Comparison of ENCODE assay signal across 7 mouse cellular contexts in the genomic region with DNA sequence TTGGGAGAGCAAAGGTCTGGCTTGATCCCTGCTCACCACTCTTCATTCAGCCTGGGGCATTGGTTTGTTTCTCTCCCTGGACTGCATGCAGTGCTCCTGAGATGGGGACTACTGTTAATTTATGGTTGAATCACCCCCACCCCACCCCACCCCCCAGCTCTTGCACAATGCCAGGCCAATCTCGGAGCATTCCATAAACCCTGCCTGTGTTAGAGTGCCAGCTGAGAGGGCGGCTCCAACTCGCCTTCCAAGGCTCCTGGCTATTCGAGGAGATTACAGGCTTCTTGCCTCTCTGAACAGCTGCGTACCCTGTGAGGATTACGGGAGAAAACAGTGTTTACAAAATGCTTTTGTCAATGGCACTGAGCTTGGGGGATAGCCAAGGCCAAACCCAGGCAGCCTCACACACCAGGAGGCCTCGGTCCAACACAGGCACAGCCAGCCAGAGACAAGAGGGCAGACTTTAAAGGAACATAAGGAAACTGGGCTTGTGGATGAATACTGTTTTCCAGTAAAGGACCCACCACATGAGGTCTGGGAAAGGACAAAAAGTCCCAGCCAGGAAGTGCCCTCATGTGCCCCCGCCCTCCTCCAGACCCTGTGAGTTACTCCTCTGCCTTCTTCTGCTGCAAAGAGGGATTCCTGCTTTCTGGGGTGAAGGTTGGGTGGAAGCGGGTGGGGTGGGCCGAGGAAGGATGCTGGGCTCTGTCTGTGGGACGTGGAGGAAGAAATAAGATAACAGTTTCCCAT. TPM values are rescaled to one million over a fixed set of nuclear protein-coding genes. Genes with fewer than 3 reads are reported as not detected.
DNase-seq lines count a peak whose midpoint lies in the region; ATAC-seq lines count a peak whose summit lies in the region.

No protein-coding gene starts in this region.

- no peaks in the 10 kb centered on the region for H3K9me3 ChIP-seq in forebrain, embryonic 10.5 days
- H3K9me3 ChIP-seq in limb, embryonic 12.5 days, result no peaks in the 10 kb centered on the region

- no peak overlapping the region; the same call in 1 of the 2 replicates for H3K9ac ChIP-seq in limb, embryonic 12.5 days (replicated peaks)

- H3K27ac ChIP-seq in forebrain, embryonic 10.5 days, result peak overlapping the region; percentile 80
- H3K27ac ChIP-seq in limb, embryonic 12.5 days, result peak overlapping the region; percentile 14

- 16% methylated on average over 11 of the region's 11 CpGs for whole genome bisulfite sequencing in forebrain, embryonic 10.5 days
- 37% methylated on average over 11 of the region's 11 CpGs for WGBS in limb, embryonic 12.5 days

- H3K36me3 ChIP-seq in forebrain, embryonic 10.5 days (replicated peaks), result no peaks in the 10 kb centered on the region
- H3K36me3 ChIP-seq in limb, embryonic 12.5 days, result no peaks in the 10 kb centered on the region

- H3K4me3 ChIP-seq in forebrain, embryonic 10.5 days, result peak overlapping the region; percentile 6; the same call in 1 of the 2 replicates
- H3K4me3 ChIP-seq in limb, embryonic 12.5 days (replicated peaks), result no peak overlapping the region

- H3K27me3 ChIP-seq in forebrain, embryonic 10.5 days (ENCODE audit: poor library complexity, severe bottlenecking), result peaks cover 8% of the 10 kb centered on the region; the same call in 1 of the 2 replicates
- peaks cover 10% of the 10 kb centered on the region; the same call in 1 of the 2 replicates for H3K27me3 ChIP-seq in limb, embryonic 12.5 days

- no peak for ATAC-seq in limb, embryonic 12.5 days (ENCODE audit: insufficient number of reproducible peaks, insufficient read depth, low FRiP score, low TSS enrichment, low read depth)
- ATAC-seq in granulocyte monocyte progenitor cell, adult 5-6 weeks (replicated peaks; ENCODE audit: poor library complexity, severe bottlenecking), result no peak

- DNase-seq in ovary, adult 18-20 months (ENCODE audit: low spot score), result peak; percentile 81
- no peak for DNase-seq in ovary, postnatal 14 days (ENCODE audit: low spot score)
- DNase-seq in forebrain, embryonic 10.5 days (ENCODE audit: extremely low spot score, low spot score), result peak; percentile 45
- DNase-seq in retina, postnatal 7 days (ENCODE audit: low read depth, low spot score), result peak; percentile 45
- no peak for DNase-seq in cerebellum, adult 11-12 months

- no peak overlapping the region for H3K4me2 ChIP-seq in limb, embryonic 12.5 days

- peaks cover 61% of the 10 kb centered on the region for H3K4me1 ChIP-seq in forebrain, embryonic 10.5 days
- peaks cover 52% of the 10 kb centered on the region for H3K4me1 ChIP-seq in limb, embryonic 12.5 days (replicated peaks)

RNA-seq across cellular contexts. Expression of a gene that starts 10.8 kb away (rescaled TPM):
- polyA plus RNA-seq in forebrain, embryonic 10.5 days (2016; fragmentation: Nextera tagmentation; extraction: Ambion mirVana), result 1.5 and 2.3 TPM in 2 replicates
- 3.4 and 4.8 TPM in 2 replicates for polyA plus RNA-seq in limb, embryonic 12.5 days (2016; fragmentation: Nextera tagmentation; extraction: Ambion mirVana)
- total RNA-seq in granulocyte monocyte progenitor cell, adult 5-6 weeks (2014; fragmentation: Nextera tagmentation), result not detected in 2 replicates
- total RNA-seq in granulocyte monocyte progenitor cell, adult 5-6 weeks (2017), result not detected in 2 replicates

RNA-seq across cellular contexts. Expression of a gene that starts 20.0 kb away (rescaled TPM):
- polyA plus RNA-seq in forebrain, embryonic 10.5 days (2016; fragmentation: Nextera tagmentation; extraction: Ambion mirVana), result 19.0 and 19.2 TPM in 2 replicates
- polyA plus RNA-seq in limb, embryonic 12.5 days (2016; fragmentation: Nextera tagmentation; extraction: Ambion mirVana), result 30.5 and 32.0 TPM in 2 replicates
- 29.7 and 34.6 TPM in 2 replicates for total RNA-seq in granulocyte monocyte progenitor cell, adult 5-6 weeks (2014; fragmentation: Nextera tagmentation)
- total RNA-seq in granulocyte monocyte progenitor cell, adult 5-6 weeks (2017), result 18.6 and 21.0 TPM in 2 replicates

RNA-seq across cellular contexts. Expression of a gene that starts 36.9 kb away (rescaled TPM):
- polyA plus RNA-seq in forebrain, embryonic 10.5 days (2016; fragmentation: Nextera tagmentation; extraction: Ambion mirVana), result 0.47 and 1.0 TPM in 2 replicates
- polyA plus RNA-seq in limb, embryonic 12.5 days (2016; fragmentation: Nextera tagmentation; extraction: Ambion mirVana), result 4.1 and 4.3 TPM in 2 replicates
- 85.3 and 107 TPM in 2 replicates for total RNA-seq in granulocyte monocyte progenitor cell, adult 5-6 weeks (2014; fragmentation: Nextera tagmentation)
- 36.0 and 44.8 TPM in 2 replicates for total RNA-seq in granulocyte monocyte progenitor cell, adult 5-6 weeks (2017)

RNA-seq across cellular contexts. Expression of a gene that starts 37.8 kb away (rescaled TPM):
- polyA plus RNA-seq in forebrain, embryonic 10.5 days (2016; fragmentation: Nextera tagmentation; extraction: Ambion mirVana), result 7.1 and 7.9 TPM in 2 replicates
- 8.8 and 9.4 TPM in 2 replicates for polyA plus RNA-seq in limb, embryonic 12.5 days (2016; fragmentation: Nextera tagmentation; extraction: Ambion mirVana)
- 2.2 and 4.8 TPM in 2 replicates for total RNA-seq in granulocyte monocyte progenitor cell, adult 5-6 weeks (2014; fragmentation: Nextera tagmentation)
- total RNA-seq in granulocyte monocyte progenitor cell, adult 5-6 weeks (2017), result 2.4 and 5.7 TPM in 2 replicates

Comparison
In these comparisons a context has a peak if more than half of its experiments do, and no peak if none do; other contexts are left out.
1. DNase-seq: peak in ovary, adult 18-20 months (single experiment), forebrain, embryonic 10.5 days (single experiment) and retina, postnatal 7 days (single experiment); none in ovary, postnatal 14 days (single experiment) and cerebellum, adult 11-12 months (single experiment).